Mouse (Mus musculus) testis, postnatal 10 days (tissue): ENCODE data around the gene Ulk1.
"Not testable (repeated sequence)": the region's sequence is repeated elsewhere in the genome, so short reads cannot be mapped to it uniquely, and the experiment has no call there.

ENCODE experiments used
- DNase-seq: peaks from one replicate; pipeline ENCODE4 v3.0.0; 2021; ENCODE audit warnings: low spot score

The Ulk1 gene

GRCm38 (mm10) chr5:110809667-110810325, at the start of gene Ulk1:
Ulk1 (minus strand) TSS chr5:110810097.
- peak; percentile 100 for DNase-seq

DNA sequence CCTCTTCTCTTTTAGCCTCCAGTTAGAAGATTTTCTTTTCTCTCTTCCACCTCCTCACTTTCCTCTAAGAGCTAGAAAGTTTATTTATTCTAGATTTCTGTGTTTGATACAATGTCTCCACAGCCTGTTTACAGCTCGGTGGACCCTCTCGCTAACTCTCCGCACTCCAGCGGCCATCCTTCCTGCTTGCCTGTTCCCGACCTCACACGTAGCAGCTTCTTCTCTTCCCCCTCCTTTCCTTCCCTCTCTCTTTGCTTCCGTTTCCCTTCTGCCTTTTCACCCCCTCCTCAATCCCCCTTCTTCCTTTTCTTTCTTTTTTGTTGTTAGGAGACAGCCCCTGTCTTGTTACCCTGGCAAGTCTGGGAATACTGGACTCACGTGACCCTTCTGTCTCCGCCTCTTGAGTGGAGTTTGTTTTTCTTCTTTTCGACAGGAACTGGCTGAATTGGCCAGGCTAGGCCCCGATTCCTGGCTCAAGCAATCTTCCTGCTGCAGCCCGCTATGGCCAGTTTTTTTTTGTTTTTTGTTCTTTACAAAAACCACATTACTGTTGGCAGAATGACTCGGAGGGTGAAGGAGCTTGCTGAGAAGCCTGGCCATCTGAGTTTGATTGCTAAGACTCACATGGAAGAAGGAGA, 49.2 kb upstream of the Ulk1 start:
- peak; percentile 60 for DNase-seq

GRCm38 (mm10) chr5:110857091-110857490, 47.2 kb upstream of the Ulk1 start:
- no peak for DNase-seq

DNA sequence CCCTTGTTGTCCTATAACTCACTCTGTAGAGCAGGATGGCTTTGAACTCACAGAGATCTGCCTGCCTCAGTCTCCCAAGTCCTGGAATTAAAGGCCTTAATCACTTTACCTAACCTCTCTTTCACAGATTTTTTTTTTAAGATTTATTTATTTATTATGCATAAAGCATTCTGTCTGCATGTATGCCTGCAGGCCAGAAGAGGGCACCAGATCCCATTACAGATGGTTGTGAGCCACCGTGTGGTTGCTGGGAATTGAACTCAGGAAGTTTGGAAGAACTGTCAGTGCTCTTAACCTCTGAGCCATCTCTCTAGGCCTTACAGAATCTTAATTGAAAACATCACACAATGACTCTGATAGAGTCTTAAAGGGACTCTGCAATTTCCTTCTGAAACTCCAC, 43.1 kb upstream of the Ulk1 start:
- no peak for DNase-seq

DNA sequence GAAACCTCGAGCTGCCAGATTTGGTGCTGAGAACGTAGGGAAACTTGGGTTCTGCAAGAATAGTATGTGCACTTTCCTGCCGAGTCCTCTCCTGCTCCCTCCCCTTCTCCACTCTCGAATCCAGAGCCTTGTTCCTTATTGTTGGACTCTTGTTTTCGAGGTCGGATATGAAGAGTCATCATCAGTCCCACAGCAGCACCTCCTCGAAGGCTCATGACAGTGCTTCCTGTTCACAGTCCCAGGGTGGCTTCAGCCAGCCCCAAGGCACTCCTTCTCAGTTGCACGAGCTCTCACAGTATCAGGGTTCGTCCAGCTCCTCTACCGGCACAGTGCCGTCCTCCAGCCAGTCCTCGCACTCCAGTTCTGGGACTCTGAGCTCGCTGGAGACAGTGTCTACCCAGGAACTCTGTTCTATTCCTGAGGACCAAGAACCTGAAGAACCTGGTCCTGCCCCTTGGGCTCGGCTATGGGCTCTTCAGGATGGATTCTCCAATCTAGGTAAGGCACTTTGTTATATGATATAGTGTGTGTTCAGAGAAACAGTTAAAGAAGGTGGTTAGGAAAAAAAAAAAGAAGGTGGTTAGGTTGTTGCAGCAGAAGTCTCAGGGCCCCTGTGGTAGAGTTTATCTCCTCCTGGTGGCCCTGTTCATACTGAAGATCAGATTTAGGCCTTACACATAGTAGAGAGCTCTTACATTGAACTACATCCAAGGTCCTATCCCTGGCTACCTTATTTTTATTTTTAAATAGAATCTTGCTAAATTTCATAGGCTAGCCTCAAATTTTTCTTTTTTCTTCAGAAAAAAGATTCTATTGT, 31.4 kb upstream of the Ulk1 start:
- no peak for DNase-seq

GRCm38 (mm10) chr5:110840465-110840864, 30.6 kb upstream of the Ulk1 start:
- peak; percentile 68 for DNase-seq

DNA sequence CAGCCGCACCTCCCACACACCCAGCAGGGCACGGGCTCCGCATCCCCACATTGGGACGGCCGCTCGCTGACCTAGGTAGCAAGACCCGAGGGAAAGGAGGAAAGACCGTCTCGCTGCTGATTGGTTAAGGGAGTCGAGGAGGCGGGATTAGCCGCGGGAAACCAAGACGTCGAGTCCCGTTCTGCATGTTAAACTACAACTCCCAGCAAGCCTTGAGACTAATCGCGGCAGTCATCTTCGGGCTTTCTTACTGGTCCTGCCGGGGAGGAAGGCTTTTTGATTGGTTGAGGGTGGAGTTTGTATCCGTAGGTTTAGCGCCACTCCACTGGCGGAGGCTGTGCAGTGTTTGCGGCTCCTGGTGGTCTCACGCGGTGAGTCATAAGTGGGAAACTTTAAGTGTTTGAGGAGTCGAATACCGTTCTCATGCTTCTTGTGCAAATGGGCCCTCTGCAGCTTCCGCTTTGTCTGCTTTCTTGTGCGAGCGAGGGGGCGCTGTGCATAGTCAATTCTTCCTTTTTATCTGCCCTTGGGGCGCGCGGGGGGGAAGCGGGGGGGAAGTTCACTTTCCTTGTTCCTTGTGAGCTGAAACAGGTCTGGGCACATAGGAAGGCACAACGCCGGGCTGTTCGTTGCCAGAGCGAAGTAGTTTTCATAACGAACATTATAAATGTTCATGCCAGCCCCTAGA, 29.9 kb upstream of the Ulk1 start, which contains the start of the genes Hscb and Chek2:
Gene Hscb (minus strand): TSS at position 100 of the 688 bp plus-strand sequence.
Gene Chek2 (plus strand): TSS at position 302 of the 688 bp plus-strand sequence.
- DNase-seq = peak; percentile 97

DNA sequence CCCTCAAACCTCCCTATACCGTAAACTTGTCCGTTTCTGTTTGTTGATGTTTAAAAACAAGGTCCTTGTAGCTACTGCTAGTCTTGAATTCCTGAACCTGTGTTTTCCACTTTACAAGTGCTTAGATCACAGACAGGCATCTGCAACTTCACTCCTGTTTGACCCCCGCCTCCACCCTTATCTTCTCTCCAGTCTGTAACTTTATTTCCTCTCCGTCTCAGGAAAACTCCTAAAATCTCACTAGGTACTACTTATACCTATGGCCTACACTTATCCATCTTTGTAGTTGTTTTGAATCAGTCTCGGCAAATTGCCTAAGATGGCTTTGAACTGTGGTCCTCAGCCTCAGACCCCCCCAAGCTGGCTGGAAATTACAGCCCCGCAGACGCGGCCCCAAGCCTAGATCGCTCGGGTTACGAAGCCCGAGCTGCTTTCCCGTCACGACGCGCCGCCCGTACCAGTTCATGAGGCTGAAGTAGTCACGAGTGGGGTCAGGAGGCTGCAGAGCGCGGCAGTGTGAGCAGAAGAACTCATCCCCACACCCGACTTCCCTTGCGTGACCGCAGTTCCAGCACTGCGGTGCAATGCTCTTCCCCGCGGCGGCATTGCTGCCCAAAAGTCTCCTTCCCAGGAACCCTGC, 29.3 kb upstream of the Ulk1 start:
- no peak for DNase-seq

DNA sequence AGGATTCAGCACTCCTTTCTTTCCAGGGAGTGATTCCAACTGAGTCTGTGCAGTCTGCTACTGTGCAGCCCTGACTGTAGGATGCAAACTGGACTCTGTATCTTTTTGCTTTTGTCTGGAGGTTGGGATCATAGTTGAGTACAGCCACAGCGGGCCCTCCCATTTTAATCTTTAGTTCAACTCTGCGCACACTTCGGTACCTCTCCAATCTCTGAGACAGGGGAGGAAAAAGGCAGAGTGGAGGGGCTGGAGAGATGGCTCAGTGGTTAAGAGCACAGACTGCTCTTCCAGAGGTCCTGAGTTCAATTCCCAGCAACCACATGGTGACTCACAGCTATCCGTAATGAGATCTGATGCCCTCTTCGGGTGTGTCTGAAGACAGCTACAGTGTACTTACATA, 28.1 kb upstream of the Ulk1 start:
- DNase-seq = not testable (repeated sequence)

GRCm38 (mm10) chr5:110835959-110836358, 26.1 kb upstream of the Ulk1 start:
- DNase-seq = peak; percentile 69

DNA sequence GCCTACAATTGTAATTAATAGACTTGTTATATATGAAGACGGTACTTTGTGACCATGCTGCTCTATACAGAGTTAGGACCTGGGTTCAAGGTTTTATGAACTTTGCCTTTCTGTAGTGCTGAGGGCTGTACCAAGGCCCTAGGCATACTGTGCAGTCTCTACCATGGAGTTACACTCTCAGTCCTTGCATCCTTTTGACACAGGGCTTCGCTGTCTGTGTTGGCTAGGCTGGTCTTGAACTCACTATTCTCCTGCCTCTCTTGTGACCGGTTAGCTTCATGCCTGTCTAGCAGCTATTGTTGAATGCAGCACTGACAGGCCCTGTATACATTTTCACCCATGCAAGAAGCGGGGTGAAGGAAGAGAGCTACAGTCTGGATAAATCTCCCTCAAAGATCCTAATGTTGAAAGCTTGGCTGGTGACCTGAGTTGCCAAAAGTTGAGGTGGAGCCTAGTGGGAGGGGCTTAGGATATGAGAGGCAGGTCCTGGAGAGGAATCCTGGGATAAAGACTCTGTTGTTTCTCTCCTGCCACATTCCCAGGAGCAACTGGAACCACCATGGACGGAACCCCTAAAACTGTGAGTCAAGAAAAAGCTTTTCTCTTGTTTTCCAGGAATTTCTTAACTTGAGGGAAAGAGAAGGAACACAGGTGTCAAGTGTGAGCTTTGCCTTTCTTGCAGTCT, 21.3 kb upstream of the Ulk1 start:
- DNase-seq = no peak

GRCm38 (mm10) chr5:110827576-110827975, 17.7 kb upstream of the Ulk1 start:
- DNase-seq = no peak

GRCm38 (mm10) chr5:110826781-110827495, 17.0 kb upstream of the Ulk1 start:
- DNase-seq = no peak

GRCm38 (mm10) chr5:110824421-110824820, 14.5 kb upstream of the Ulk1 start:
- no peak for DNase-seq

DNA sequence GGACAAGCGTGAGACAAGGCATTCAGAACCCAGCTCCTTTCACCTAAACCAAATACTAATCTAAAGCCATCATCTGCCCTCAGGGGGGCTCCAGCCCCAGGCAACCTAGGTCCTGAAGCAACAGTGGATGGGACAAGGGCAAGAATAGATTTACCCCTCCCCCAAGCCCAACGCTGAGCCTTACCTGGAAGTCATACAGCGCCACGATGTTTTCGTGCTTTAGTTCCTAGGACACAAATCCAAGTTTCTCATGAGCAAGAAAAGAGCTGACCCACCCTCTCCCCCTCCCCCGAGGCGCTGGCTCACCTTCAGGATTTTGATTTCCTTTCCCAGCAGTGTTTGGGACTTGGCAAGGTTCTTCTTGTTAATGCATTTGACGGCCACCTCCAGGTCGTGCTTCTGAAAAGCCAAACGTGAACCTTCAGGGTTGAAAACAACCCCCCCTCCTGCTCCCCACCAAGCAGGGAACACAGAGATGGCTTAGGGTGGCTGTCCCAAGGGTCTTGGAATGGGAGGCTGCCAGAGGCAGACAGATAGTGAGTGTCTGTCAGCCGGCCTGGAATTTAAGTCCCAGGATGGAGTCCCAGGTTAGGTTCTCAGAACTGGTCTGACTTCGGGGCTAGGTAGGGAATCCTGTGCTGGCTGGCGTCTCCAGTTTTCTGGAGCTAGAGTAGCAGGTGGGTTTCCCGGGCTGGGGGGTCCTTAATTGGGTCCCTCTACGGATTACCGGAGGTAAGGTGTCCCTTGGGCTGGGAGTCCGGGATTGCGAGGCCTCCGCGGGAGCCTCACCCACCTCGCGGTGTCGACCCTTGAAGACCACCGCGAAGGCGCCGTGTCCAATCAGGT, 853 bp downstream of the Ulk1 start:
- DNase-seq = no peak

DNA sequence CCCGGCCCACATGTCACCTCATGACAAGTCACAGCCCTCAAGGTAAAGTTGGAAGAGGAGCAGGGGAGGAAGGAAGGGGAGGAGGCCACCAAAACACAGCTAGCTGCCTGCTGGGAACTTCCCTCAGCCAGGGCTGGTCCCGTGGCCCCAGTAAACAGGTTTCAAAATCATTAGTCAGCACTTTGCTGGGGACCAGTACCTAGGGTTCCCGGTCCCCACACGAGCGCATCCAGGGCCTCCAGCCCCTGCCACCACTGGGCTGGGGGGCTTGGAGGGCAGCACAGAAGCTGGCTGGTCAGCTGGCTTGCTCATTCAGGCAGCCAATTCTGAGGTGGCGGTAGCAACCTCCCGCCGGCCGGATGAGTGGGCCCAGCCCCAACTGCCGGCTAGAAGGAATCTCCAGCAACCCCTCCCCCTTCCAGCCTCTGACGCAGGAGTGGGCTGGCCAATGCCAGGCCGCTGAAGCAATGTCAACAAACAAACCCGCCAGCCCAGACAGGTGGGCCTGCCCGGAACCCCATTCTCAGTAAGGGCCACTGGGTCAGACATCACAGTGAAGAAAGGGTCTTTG, 1.8 kb downstream of the Ulk1 start:
- DNase-seq = peak; percentile 85

DNA sequence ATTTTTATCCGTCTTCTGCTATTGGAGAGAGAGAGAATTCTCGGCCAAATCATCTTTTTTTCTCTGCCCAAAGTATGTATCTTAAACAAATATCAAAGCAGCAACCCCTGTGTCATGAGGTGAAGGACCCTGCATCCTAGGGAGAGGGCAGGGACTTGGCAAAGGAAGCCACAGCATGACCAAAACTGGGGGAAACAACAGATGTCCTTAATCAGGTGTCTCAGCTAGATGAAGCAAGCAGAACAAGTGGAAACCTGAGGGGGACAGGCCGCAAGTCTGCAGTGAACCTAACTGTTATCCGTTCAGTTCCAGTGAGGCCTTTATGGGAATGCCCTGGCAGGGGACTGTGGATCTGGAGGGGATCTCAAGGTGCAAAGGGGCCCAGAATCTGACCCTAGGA, 2.4 kb downstream of the Ulk1 start:
- no peak for DNase-seq

- no peak for DNase-seq
Observed at GRCm38 (mm10) chr5:110806676-110807075, 3.2 kb downstream of the Ulk1 start.

GRCm38 (mm10) chr5:110806154-110806553, 3.7 kb downstream of the Ulk1 start:
- no peak for DNase-seq
